Mouse (Mus musculus) midbrain, postnatal 0 days (tissue): ENCODE measurements at regions not wholly inside any gene's neighbourhood (a gene's known extent, or its start where the extent isn't known, plus 50 kb on each side); places are given as distances from the start of the nearest gene placed in this dataset.

ENCODE experiments used
- ATAC-seq: fragments of 200-750 bp; cut with Nextera tagmentation; 2 replicates; pipeline ENCODE4 v1.8.0; 2017; ENCODE audit warnings: moderate number of reproducible peaks, mild to moderate bottlenecking, moderate TSS enrichment, moderate library complexity; ENCODE audit not compliant: low FRiP score
- DNase-seq: peaks from one replicate; pipeline ENCODE4 v3.0.0-alpha.2; 2015; ENCODE audit warnings: low spot score
- H3K27ac ChIP-seq: fragments of 300-500 bp; sonication (generic); 2 replicates; pipeline ENCODE4 v1.5.1; 2014; ENCODE audit warnings: low read depth, mild to moderate bottlenecking, low read length, mixed read lengths
- H3K27me3 ChIP-seq: fragments of 300-500 bp; sonication (generic); 2 replicates; pipeline ENCODE4 v1.6.1; 2014; ENCODE audit warnings: low read length, control low read depth, mixed read lengths; ENCODE audit not compliant: insufficient read depth
- H3K36me3 ChIP-seq: fragments of 300-500 bp; sonication (generic); 2 replicates; pipeline ENCODE4 v1.6.1; 2014; ENCODE audit warnings: low read length, control low read depth, mixed read lengths; ENCODE audit not compliant: insufficient read depth
- H3K4me1 ChIP-seq: fragments of 300-500 bp; sonication (generic); 2 replicates; pipeline ENCODE4 v1.6.1; 2014; ENCODE audit warnings: mild to moderate bottlenecking, control low read depth, antibody characterized with exemption, low read length, mixed read lengths; ENCODE audit not compliant: insufficient read depth
- H3K4me2 ChIP-seq: fragments of 300-500 bp; sonication (generic); 2 replicates; pipeline ENCODE4 v1.6.1; 2014; ENCODE audit warnings: low read depth, mild to moderate bottlenecking, low read length, mixed read lengths; ENCODE audit not compliant: poor library complexity, severe bottlenecking
- H3K4me3 ChIP-seq: fragments of 300-500 bp; sonication (generic); 2 replicates; pipeline ENCODE4 v1.5.1; 2014; ENCODE audit warnings: low read depth, mild to moderate bottlenecking, low read length, moderate library complexity
- H3K9ac ChIP-seq: fragments of 300-500 bp; sonication (generic); replicated peaks from 2 replicates; pipeline ENCODE4 v1.6.1; 2014; ENCODE audit warnings: mild to moderate bottlenecking, low read length, moderate library complexity, mixed read lengths; ENCODE audit not compliant: poor library complexity, severe bottlenecking
- H3K9me3 ChIP-seq: fragments of 300-500 bp; sonication (generic); 2 replicates; pipeline ENCODE4 v1.6.1; 2016; ENCODE audit warnings: low read length, control low read depth
- CTCF ChIP-seq: IDR thresholded peaks from 2 replicates; pipeline ENCODE4 v1.5.1; 2016; ENCODE audit warnings: antibody characterized with exemption, mild to moderate bottlenecking
- WGBS: fragments of 180-500 bp; shearing (Covaris S2); extraction: QIAGEN DNeasy Blood & Tissue Kit; methylation state at CpG from one replicate; pipeline ENCODE4 v1.1.7; 2014; 5-methylcytosine and 5-hydroxymethylcytosine counted together

GRCm38 (mm10) chr1:114835926-114836325, 848.6 kb upstream of the Cntnap5a start:
- no peak overlapping the region for H3K4me2 ChIP-seq
- no peak for TF ChIP-seq CTCF
- no peak overlapping the region for H3K9ac ChIP-seq
- H3K36me3 ChIP-seq, result no peaks in the 10 kb centered on the region
- DNase-seq (no peak), ATAC-seq (no peak)
- no peaks in the 10 kb centered on the region for H3K27me3 ChIP-seq
- no peaks in the 10 kb centered on the region for H3K4me1 ChIP-seq
- H3K9me3 ChIP-seq, result no peaks in the 10 kb centered on the region
- no peak overlapping the region for H3K27ac ChIP-seq
- no peak overlapping the region for H3K4me3 ChIP-seq

- 10% methylated on average over 1 of the region's 1 CpGs for WGBS
- no peaks in the 10 kb centered on the region for H3K9me3 ChIP-seq
- no peak for TF ChIP-seq CTCF
- no peak overlapping the region for H3K27ac ChIP-seq
- ATAC-seq (no peak; the same call in 1 of the 2 replicates), DNase-seq (no peak)
- no peak overlapping the region for H3K4me3 ChIP-seq
- H3K4me2 ChIP-seq, result no peak overlapping the region
- no peaks in the 10 kb centered on the region for H3K36me3 ChIP-seq
- H3K27me3 ChIP-seq, result no peaks in the 10 kb centered on the region
- H3K9ac ChIP-seq, result no peak overlapping the region
- no peaks in the 10 kb centered on the region for H3K4me1 ChIP-seq
Measured at GRCm38 (mm10) chr1:114849671-114850070, 834.9 kb upstream of the Cntnap5a start.

- H3K4me3 ChIP-seq, result no peak overlapping the region
- no peaks in the 10 kb centered on the region for H3K36me3 ChIP-seq
- TF ChIP-seq CTCF, result no peak
- H3K4me1 ChIP-seq, result no peaks in the 10 kb centered on the region
- no peak overlapping the region for H3K9ac ChIP-seq
- H3K27me3 ChIP-seq, result no peaks in the 10 kb centered on the region
- no peaks in the 10 kb centered on the region for H3K9me3 ChIP-seq
- 96% methylated on average over 1 of the region's 1 CpGs for WGBS
- H3K4me2 ChIP-seq, result no peak overlapping the region
- ATAC-seq, result no peak
- no peak overlapping the region for H3K27ac ChIP-seq
- no peak for DNase-seq
Measured at GRCm38 (mm10) chr1:114860983-114861382, 823.6 kb upstream of the Cntnap5a start.

- no peaks in the 10 kb centered on the region for H3K4me1 ChIP-seq
- TF ChIP-seq CTCF, result no peak
- H3K27me3 ChIP-seq, result no peaks in the 10 kb centered on the region
- H3K4me3 ChIP-seq, result no peak overlapping the region
- DNase-seq (peak; percentile 56), ATAC-seq (no peak)
- 61% methylated on average over 2 of the region's 2 CpGs for WGBS
- H3K9me3 ChIP-seq, result no peaks in the 10 kb centered on the region
- H3K4me2 ChIP-seq, result no peak overlapping the region
- no peaks in the 10 kb centered on the region for H3K36me3 ChIP-seq
- no peak overlapping the region for H3K27ac ChIP-seq
- no peak overlapping the region for H3K9ac ChIP-seq
Measured at GRCm38 (mm10) chr1:114862927-114863326, 821.6 kb upstream of the Cntnap5a start.

GRCm38 (mm10) chr1:114875791-114876190, 808.8 kb upstream of the Cntnap5a start:
- no peak overlapping the region for H3K4me2 ChIP-seq
- H3K4me1 ChIP-seq, result no peaks in the 10 kb centered on the region
- H3K4me3 ChIP-seq, result no peak overlapping the region
- no peaks in the 10 kb centered on the region for H3K27me3 ChIP-seq
- H3K9ac ChIP-seq, result no peak overlapping the region
- 88% methylated on average over 4 of the region's 4 CpGs for WGBS
- no peaks in the 10 kb centered on the region for H3K9me3 ChIP-seq
- no peak overlapping the region for H3K27ac ChIP-seq
- H3K36me3 ChIP-seq, result no peaks in the 10 kb centered on the region
- no peak for TF ChIP-seq CTCF
- ATAC-seq, result no peak
- no peak for DNase-seq
